Mouse (Mus musculus) cerebellum, adult 2 months (tissue): Measurements from ENCODE around the gene Pcdh18.

ENCODE experiments used
- CTCF ChIP-seq: fragments of 200-500 bp; IDR thresholded peaks from 2 replicates; pipeline ENCODE4 v1.5.1; 2011; ENCODE audit warnings: low read depth, mild to moderate bottlenecking, control low read depth, low read length, moderate library complexity, borderline replicate concordance; ENCODE audit not compliant: insufficient read depth
- POLR2A ChIP-seq: fragments of 200-500 bp; IDR thresholded peaks from 2 replicates; pipeline ENCODE4 v1.6.1; 2011; ENCODE audit warnings: low read length, control low read depth, borderline replicate concordance; ENCODE audit not compliant: insufficient read depth

- TF ChIP-seq POLR2A (no peak), CTCF (no peak)
Observed at GRCm38 (mm10) chr3:49699951-49700350, 57.2 kb downstream of the Pcdh18 start.
